Mouse (Mus musculus): Measurements from ENCODE around the gene D330020A13Rik. TPM values are rescaled to one million over a fixed set of nuclear protein-coding genes. Genes with fewer than 3 reads are reported as not detected.

D330020A13Rik gene
- polyA plus RNA-seq, 1 experiment from 2014 or later: not detected

GRCm38 (mm10) chr6:120259481-120259880, 34.7 kb upstream of the D330020A13Rik start:
- H3K4me3 ChIP-seq (ENCODE audit: low read depth, low read length): no peak overlapping the region
- no peak overlapping the region for H3K9ac ChIP-seq (ENCODE audit: low read depth, low read length)
- H3K27me3 ChIP-seq (ENCODE audit: control insufficient read depth, insufficient read depth, low read depth, low read length): no peaks in the 10 kb centered on the region
- no peaks in the 10 kb centered on the region for H3K9me3 ChIP-seq (replicated peaks; ENCODE audit: control insufficient read depth, low read length, poor library complexity, severe bottlenecking)
- H3K27ac ChIP-seq (ENCODE audit: low read length): no peak overlapping the region
- H3K4me2 ChIP-seq (ENCODE audit: low read length): no peak overlapping the region
- no peak for ATAC-seq
- H3K36me3 ChIP-seq (ENCODE audit: control insufficient read depth, insufficient read depth, low read length): no peaks in the 10 kb centered on the region
- WGBS: 29% methylated on average over 9 of the region's 9 CpGs
- H3K4me1 ChIP-seq (ENCODE audit: control insufficient read depth, insufficient read depth, low read length): no peaks in the 10 kb centered on the region

GRCm38 (mm10) chr6:120262886-120263531, 31.2 kb upstream of the D330020A13Rik start:
- H3K4me2 ChIP-seq (ENCODE audit: low read length): no peak overlapping the region
- ATAC-seq: no peak
- no peaks in the 10 kb centered on the region for H3K4me1 ChIP-seq (ENCODE audit: control insufficient read depth, insufficient read depth, low read length)
- no peaks in the 10 kb centered on the region for H3K9me3 ChIP-seq (replicated peaks; ENCODE audit: control insufficient read depth, low read length, poor library complexity, severe bottlenecking)
- no peak overlapping the region for H3K9ac ChIP-seq (ENCODE audit: low read depth, low read length)
- H3K4me3 ChIP-seq (ENCODE audit: low read depth, low read length): no peak overlapping the region
- no peaks in the 10 kb centered on the region for H3K27me3 ChIP-seq (ENCODE audit: control insufficient read depth, insufficient read depth, low read depth, low read length)
- WGBS: 55% methylated on average over 12 of the region's 12 CpGs
- no peak overlapping the region for H3K27ac ChIP-seq (ENCODE audit: low read length)
- H3K36me3 ChIP-seq (ENCODE audit: control insufficient read depth, insufficient read depth, low read length): no peaks in the 10 kb centered on the region

GRCm38 (mm10) chr6:120263608-120264007, 30.6 kb upstream of the D330020A13Rik start:
- no peak overlapping the region for H3K4me2 ChIP-seq (ENCODE audit: low read length)
- no peak overlapping the region for H3K9ac ChIP-seq (ENCODE audit: low read depth, low read length)
- WGBS: 83% methylated on average over 7 of the region's 7 CpGs
- H3K27me3 ChIP-seq (ENCODE audit: control insufficient read depth, insufficient read depth, low read depth, low read length): no peaks in the 10 kb centered on the region
- no peak for ATAC-seq
- no peaks in the 10 kb centered on the region for H3K36me3 ChIP-seq (ENCODE audit: control insufficient read depth, insufficient read depth, low read length)
- H3K9me3 ChIP-seq (replicated peaks; ENCODE audit: control insufficient read depth, low read length, poor library complexity, severe bottlenecking): no peaks in the 10 kb centered on the region
- H3K4me3 ChIP-seq (ENCODE audit: low read depth, low read length): no peak overlapping the region
- no peaks in the 10 kb centered on the region for H3K4me1 ChIP-seq (ENCODE audit: control insufficient read depth, insufficient read depth, low read length)
- no peak overlapping the region for H3K27ac ChIP-seq (ENCODE audit: low read length)

GRCm38 (mm10) chr6:120264151-120264550, 30.0 kb upstream of the D330020A13Rik start:
- no peak overlapping the region for H3K9ac ChIP-seq (ENCODE audit: low read depth, low read length)
- ATAC-seq: no peak
- no peaks in the 10 kb centered on the region for H3K9me3 ChIP-seq (replicated peaks; ENCODE audit: control insufficient read depth, low read length, poor library complexity, severe bottlenecking)
- no peaks in the 10 kb centered on the region for H3K4me1 ChIP-seq (ENCODE audit: control insufficient read depth, insufficient read depth, low read length)
- H3K4me3 ChIP-seq (ENCODE audit: low read depth, low read length): no peak overlapping the region
- H3K36me3 ChIP-seq (ENCODE audit: control insufficient read depth, insufficient read depth, low read length): no peaks in the 10 kb centered on the region
- no peaks in the 10 kb centered on the region for H3K27me3 ChIP-seq (ENCODE audit: control insufficient read depth, insufficient read depth, low read depth, low read length)
- no peak overlapping the region for H3K4me2 ChIP-seq (ENCODE audit: low read length)
- 76% methylated on average over 6 of the region's 6 CpGs for WGBS
- H3K27ac ChIP-seq (ENCODE audit: low read length): no peak overlapping the region

- no peaks in the 10 kb centered on the region for H3K4me1 ChIP-seq (ENCODE audit: control insufficient read depth, insufficient read depth, low read length)
- H3K9me3 ChIP-seq (replicated peaks; ENCODE audit: control insufficient read depth, low read length, poor library complexity, severe bottlenecking): no peaks in the 10 kb centered on the region
- H3K27ac ChIP-seq (ENCODE audit: low read length): no peak overlapping the region
- no peaks in the 10 kb centered on the region for H3K27me3 ChIP-seq (ENCODE audit: control insufficient read depth, insufficient read depth, low read depth, low read length)
- ATAC-seq: no peak
- H3K36me3 ChIP-seq (ENCODE audit: control insufficient read depth, insufficient read depth, low read length): no peaks in the 10 kb centered on the region
- no peak overlapping the region for H3K9ac ChIP-seq (ENCODE audit: low read depth, low read length)
- no peak overlapping the region for H3K4me3 ChIP-seq (ENCODE audit: low read depth, low read length)
- H3K4me2 ChIP-seq (ENCODE audit: low read length): no peak overlapping the region
- 87% methylated on average over 8 of the region's 8 CpGs for WGBS
Measured at GRCm38 (mm10) chr6:120274181-120274580, 20.0 kb upstream of the D330020A13Rik start.

GRCm38 (mm10) chr6:120274887-120275286, 19.3 kb upstream of the D330020A13Rik start:
- H3K9ac ChIP-seq (ENCODE audit: low read depth, low read length): no peak overlapping the region
- H3K36me3 ChIP-seq (ENCODE audit: control insufficient read depth, insufficient read depth, low read length): no peaks in the 10 kb centered on the region
- ATAC-seq: no peak
- H3K9me3 ChIP-seq (replicated peaks; ENCODE audit: control insufficient read depth, low read length, poor library complexity, severe bottlenecking): no peaks in the 10 kb centered on the region
- no peak overlapping the region for H3K4me3 ChIP-seq (ENCODE audit: low read depth, low read length)
- no peak overlapping the region for H3K27ac ChIP-seq (ENCODE audit: low read length)
- 54% methylated on average over 4 of the region's 4 CpGs for WGBS
- H3K4me2 ChIP-seq (ENCODE audit: low read length): no peak overlapping the region
- no peaks in the 10 kb centered on the region for H3K4me1 ChIP-seq (ENCODE audit: control insufficient read depth, insufficient read depth, low read length)
- H3K27me3 ChIP-seq (ENCODE audit: control insufficient read depth, insufficient read depth, low read depth, low read length): no peaks in the 10 kb centered on the region

- H3K36me3 ChIP-seq (ENCODE audit: control insufficient read depth, insufficient read depth, low read length): no peaks in the 10 kb centered on the region
- ATAC-seq: no peak
- H3K4me2 ChIP-seq (ENCODE audit: low read length): no peak overlapping the region
- H3K4me1 ChIP-seq (ENCODE audit: control insufficient read depth, insufficient read depth, low read length): no peaks in the 10 kb centered on the region
- H3K9me3 ChIP-seq (replicated peaks; ENCODE audit: control insufficient read depth, low read length, poor library complexity, severe bottlenecking): no peaks in the 10 kb centered on the region
- no peak overlapping the region for H3K9ac ChIP-seq (ENCODE audit: low read depth, low read length)
- no peak overlapping the region for H3K4me3 ChIP-seq (ENCODE audit: low read depth, low read length)
- WGBS: 78% methylated on average over 6 of the region's 6 CpGs
- no peak overlapping the region for H3K27ac ChIP-seq (ENCODE audit: low read length)
- H3K27me3 ChIP-seq (ENCODE audit: control insufficient read depth, insufficient read depth, low read depth, low read length): no peaks in the 10 kb centered on the region
Measured at GRCm38 (mm10) chr6:120275301-120275700, 18.9 kb upstream of the D330020A13Rik start.

GRCm38 (mm10) chr6:120276874-120277449, 17.2 kb upstream of the D330020A13Rik start:
- Histone ChIP-seq H3K4me3 (ENCODE audit: low read depth, low read length) (no peak overlapping the region), H3K27me3 (ENCODE audit: control insufficient read depth, insufficient read depth, low read depth, low read length) (no peaks in the 10 kb centered on the region), H3K36me3 (ENCODE audit: control insufficient read depth, insufficient read depth, low read length) (no peaks in the 10 kb centered on the region), H3K4me2 (ENCODE audit: low read length) (no peak overlapping the region), H3K27ac (ENCODE audit: low read length) (no peak overlapping the region), H3K9ac (ENCODE audit: low read depth, low read length) (no peak overlapping the region), H3K9me3 (replicated peaks; ENCODE audit: control insufficient read depth, low read length, poor library complexity, severe bottlenecking) (no peaks in the 10 kb centered on the region), H3K4me1 (ENCODE audit: control insufficient read depth, insufficient read depth, low read length) (no peaks in the 10 kb centered on the region)
- WGBS: 80% methylated on average over 7 of the region's 7 CpGs
- ATAC-seq: no peak

GRCm38 (mm10) chr6:120287279-120287678, 6.9 kb upstream of the D330020A13Rik start:
- no peaks in the 10 kb centered on the region for H3K4me1 ChIP-seq (ENCODE audit: control insufficient read depth, insufficient read depth, low read length)
- no peak overlapping the region for H3K27ac ChIP-seq (ENCODE audit: low read length)
- no peak overlapping the region for H3K4me3 ChIP-seq (ENCODE audit: low read depth, low read length)
- WGBS: 90% methylated on average over 9 of the region's 9 CpGs
- no peaks in the 10 kb centered on the region for H3K36me3 ChIP-seq (ENCODE audit: control insufficient read depth, insufficient read depth, low read length)
- H3K9ac ChIP-seq (ENCODE audit: low read depth, low read length): no peak overlapping the region
- no peaks in the 10 kb centered on the region for H3K9me3 ChIP-seq (replicated peaks; ENCODE audit: control insufficient read depth, low read length, poor library complexity, severe bottlenecking)
- no peak overlapping the region for H3K4me2 ChIP-seq (ENCODE audit: low read length)
- no peak for ATAC-seq
- no peaks in the 10 kb centered on the region; the same call in 1 of the 2 replicates for H3K27me3 ChIP-seq (ENCODE audit: control insufficient read depth, insufficient read depth, low read depth, low read length)
